Mouse (Mus musculus) megakaryocyte, embryonic 14.5 days (primary cell): ENCODE measurements around the gene Armc5. TPM values are rescaled to one million over a fixed set of nuclear protein-coding genes. Genes with fewer than 3 reads are reported as not detected.

ENCODE experiments used
- H3K27me3 ChIP-seq: replicated peaks from 2 replicates; pipeline ENCODE3; 2012; ENCODE audit warnings: inconsistent platforms
- H3K36me3 ChIP-seq: replicated peaks from 2 replicates; pipeline ENCODE3; 2012; ENCODE audit warnings: low read length, inconsistent platforms, mixed read lengths
- H3K4me1 ChIP-seq: 2 replicates; pipeline ENCODE4 v1.6.1; 2012; ENCODE audit warnings: inconsistent platforms
- H3K4me3 ChIP-seq: replicated peaks from 2 replicates; pipeline ENCODE3; 2012; ENCODE audit warnings: moderate library complexity, mild to moderate bottlenecking, inconsistent platforms
- H3K9me3 ChIP-seq: 2 replicates; pipeline ENCODE4 v1.6.1; 2012; ENCODE audit warnings: inconsistent platforms
- FLI1 ChIP-seq: IDR thresholded peaks from 2 replicates; pipeline ENCODE4 v1.6.1; 2012; ENCODE audit warnings: low read length, inconsistent platforms, mixed read lengths
- GATA1 ChIP-seq: IDR thresholded peaks from 3 replicates; pipeline ENCODE4 v1.6.1; 2012; ENCODE audit warnings: mixed read lengths, low read length, inconsistent platforms, borderline replicate concordance
- polyA plus RNA-seq: library from polyadenylated mRNA; stranded (reverse); fragments of >175 nt; gene quantifications from 2 replicates; pipeline ENCODE4 v1.2.3, GENCODE M21; 2012; ENCODE audit warnings: low replicate concordance; ENCODE audit not compliant: insufficient read depth

The Armc5 gene
- polyA plus RNA-seq, 1 experiment, result 23.8 TPM

GRCm38 (mm10) chr7:128256783-128257334, 19.7 kb downstream of the Armc5 start:
- Histone ChIP-seq H3K36me3 (peaks cover 12% of the 10 kb centered on the region), H3K9me3 (no peaks in the 10 kb centered on the region), H3K27me3 (peaks cover 53% of the 10 kb centered on the region), H3K4me1 (peaks cover 7% of the 10 kb centered on the region), H3K4me3 (no peak overlapping the region)
- no peak for TF ChIP-seq FLI1
- TF ChIP-seq GATA1, result no peak

GRCm38 (mm10) chr7:128265411-128265810, 28.3 kb downstream of the Armc5 start, which contains the start of gene Slc5a2:
Gene Slc5a2 (plus strand): TSS chr7:128265657.
- no peaks in the 10 kb centered on the region for H3K9me3 ChIP-seq

GRCm38 (mm10) chr7:128266056-128266455, 28.9 kb downstream of the Armc5 start:
- Histone ChIP-seq H3K36me3 (peaks cover 11% of the 10 kb centered on the region), H3K4me1 (no peaks in the 10 kb centered on the region; the same call in 1 of the 2 replicates), H3K27me3 (peaks cover 43% of the 10 kb centered on the region), H3K4me3 (no peak overlapping the region), H3K9me3 (no peaks in the 10 kb centered on the region)
- TF ChIP-seq FLI1, result no peak
- no peak for TF ChIP-seq GATA1

More at GRCm38 (mm10) chr7:128265411-128265810, 28.3 kb downstream of the Armc5 start, which contains the start of gene Slc5a2:
- Histone ChIP-seq H3K4me1 (no peaks in the 10 kb centered on the region; the same call in 1 of the 2 replicates), H3K36me3 (peaks cover 4% of the 10 kb centered on the region), H3K27me3 (peaks cover 47% of the 10 kb centered on the region), H3K4me3 (no peak within 1 kb of the TSS)
- TF ChIP-seq FLI1 (no peak), GATA1 (no peak)

- Histone ChIP-seq H3K9me3 (no peaks in the 10 kb centered on the region), H3K36me3 (peaks cover 24% of the 10 kb centered on the region), H3K27me3 (peaks cover 43% of the 10 kb centered on the region), H3K4me1 (no peaks in the 10 kb centered on the region; the same call in 1 of the 2 replicates), H3K4me3 (no peak overlapping the region)
- TF ChIP-seq FLI1 (no peak), GATA1 (no peak)
Measured at GRCm38 (mm10) chr7:128267391-128267790, 30.2 kb downstream of the Armc5 start.

- H3K4me3 ChIP-seq, result no peak overlapping the region
- peaks cover 28% of the 10 kb centered on the region for H3K36me3 ChIP-seq
- no peaks in the 10 kb centered on the region; the same call in 1 of the 2 replicates for H3K4me1 ChIP-seq
- no peaks in the 10 kb centered on the region for H3K9me3 ChIP-seq
- H3K27me3 ChIP-seq, result peaks cover 43% of the 10 kb centered on the region
- TF ChIP-seq GATA1 (no peak), FLI1 (no peak)
Measured at GRCm38 (mm10) chr7:128267813-128268212, 30.7 kb downstream of the Armc5 start.

GRCm38 (mm10) chr7:128270431-128270850, 33.3 kb downstream of the Armc5 start:
- Histone ChIP-seq H3K4me1 (no peaks in the 10 kb centered on the region; the same call in 1 of the 2 replicates), H3K4me3 (no peak overlapping the region), H3K27me3 (peaks cover 29% of the 10 kb centered on the region), H3K9me3 (no peaks in the 10 kb centered on the region), H3K36me3 (peaks cover 55% of the 10 kb centered on the region)
- no peak for TF ChIP-seq FLI1
- no peak for TF ChIP-seq GATA1

GRCm38 (mm10) chr7:128271496-128271895, 34.4 kb downstream of the Armc5 start:
- H3K9me3 ChIP-seq, result no peaks in the 10 kb centered on the region
- H3K4me3 ChIP-seq, result no peak overlapping the region
- peaks cover 21% of the 10 kb centered on the region for H3K27me3 ChIP-seq
- peaks cover 65% of the 10 kb centered on the region for H3K36me3 ChIP-seq
- no peak for TF ChIP-seq FLI1
- no peak for TF ChIP-seq GATA1
- no peaks in the 10 kb centered on the region; the same call in 1 of the 2 replicates for H3K4me1 ChIP-seq

- no peaks in the 10 kb centered on the region for H3K4me1 ChIP-seq
- H3K27me3 ChIP-seq, result no peaks in the 10 kb centered on the region
- H3K4me3 ChIP-seq, result no peak overlapping the region
- H3K36me3 ChIP-seq, result peaks cover 99% of the 10 kb centered on the region
- TF ChIP-seq FLI1 (no peak), GATA1 (no peak)
- no peaks in the 10 kb centered on the region for H3K9me3 ChIP-seq
Measured at GRCm38 (mm10) chr7:128276051-128276450, 38.9 kb downstream of the Armc5 start.

GRCm38 (mm10) chr7:128279750-128280149, 42.6 kb downstream of the Armc5 start:
- no peaks in the 10 kb centered on the region for H3K4me1 ChIP-seq
- no peak for TF ChIP-seq GATA1
- TF ChIP-seq FLI1, result no peak
- no peak overlapping the region for H3K4me3 ChIP-seq
- H3K27me3 ChIP-seq, result no peaks in the 10 kb centered on the region
- peaks cover 89% of the 10 kb centered on the region for H3K36me3 ChIP-seq
- no peaks in the 10 kb centered on the region for H3K9me3 ChIP-seq

GRCm38 (mm10) chr7:128281765-128282164, 44.6 kb downstream of the Armc5 start:
- Histone ChIP-seq H3K9me3 (no peaks in the 10 kb centered on the region), H3K4me1 (no peaks in the 10 kb centered on the region), H3K27me3 (no peaks in the 10 kb centered on the region), H3K36me3 (peaks cover 89% of the 10 kb centered on the region), H3K4me3 (no peak overlapping the region)
- TF ChIP-seq GATA1, result no peak
- TF ChIP-seq FLI1, result no peak
